Mouse (Mus musculus) stomach, embryonic 15.5 days (tissue): ENCODE measurements around the gene Olfr874. TPM values are rescaled to one million over a fixed set of nuclear protein-coding genes. Genes with fewer than 3 reads are reported as not detected.
"Not testable (repeated sequence)": the region's sequence is repeated elsewhere in the genome, so short reads cannot be mapped to it uniquely, and the experiment has no call there.

ENCODE experiments used
- ATAC-seq: fragments of 200-750 bp; cut with Nextera tagmentation; 2 replicates; pipeline ENCODE4 v1.8.0; 2017; ENCODE audit warnings: low read depth, moderate number of reproducible peaks, moderate TSS enrichment; ENCODE audit not compliant: insufficient read depth, low FRiP score
- H3K27ac ChIP-seq: fragments of 300-500 bp; sonication (generic); 2 replicates; pipeline ENCODE4 v1.5.1; 2015; ENCODE audit warnings: mild to moderate bottlenecking, inconsistent platforms
- H3K27me3 ChIP-seq: fragments of 300-500 bp; sonication (generic); replicated peaks from 2 replicates; pipeline ENCODE4 v1.6.1; 2015; ENCODE audit warnings: inconsistent platforms
- H3K36me3 ChIP-seq: fragments of 300-500 bp; sonication (generic); 2 replicates; pipeline ENCODE4 v1.6.1; 2015; ENCODE audit warnings: inconsistent platforms
- H3K4me1 ChIP-seq: fragments of 300-500 bp; sonication (generic); 2 replicates; pipeline ENCODE4 v1.6.1; 2015; ENCODE audit warnings: inconsistent platforms
- H3K4me2 ChIP-seq: fragments of 300-500 bp; sonication (generic); 2 replicates; pipeline ENCODE4 v1.6.1; 2015; ENCODE audit warnings: mild to moderate bottlenecking, inconsistent platforms
- H3K4me3 ChIP-seq: fragments of 300-500 bp; sonication (generic); replicated peaks from 2 replicates; pipeline ENCODE4 v1.5.1; 2015; ENCODE audit warnings: inconsistent platforms
- H3K9ac ChIP-seq: fragments of 300-500 bp; sonication (generic); 2 replicates; pipeline ENCODE4 v1.6.1; 2015; ENCODE audit warnings: inconsistent platforms
- H3K9me3 ChIP-seq: fragments of 300-500 bp; sonication (generic); 2 replicates; pipeline ENCODE4 v1.6.1; 2016; ENCODE audit warnings: inconsistent platforms
- WGBS: fragments of 180-500 bp; shearing (Covaris S2); methylation state at CpG from one replicate; pipeline ENCODE4 v1.1.7; 2015; 5-methylcytosine and 5-hydroxymethylcytosine counted together
- polyA plus RNA-seq: library from polyadenylated mRNA; unstranded; fragments of >200 nt; fragmentation: Nextera tagmentation; extraction: Ambion mirVana; gene quantifications from 2 replicates; pipeline ENCODE4 v1.2.1, GENCODE M21; 2015

Gene Olfr874
- polyA plus RNA-seq, 1 experiment from 2014 or later, result not detected

- not testable (repeated sequence) for H3K4me2 ChIP-seq, H3K9me3 ChIP-seq, H3K36me3 ChIP-seq, ATAC-seq, H3K4me1 ChIP-seq, H3K27me3 ChIP-seq, H3K27ac ChIP-seq, H3K9ac ChIP-seq, H3K4me3 ChIP-seq
- WGBS, result 62% methylated on average over 11 of the region's 15 CpGs
Measured at GRCm38 (mm10) chr9:37783394-37784387, 38.8 kb downstream of the Olfr874 start.

GRCm38 (mm10) chr9:37786411-37786810 lies 41.5 kb downstream of the Olfr874 start:
- ATAC-seq, result no peak
- Histone ChIP-seq H3K36me3 (no peaks in the 10 kb centered on the region), H3K4me2 (no peak overlapping the region), H3K4me1 (peaks cover 5% of the 10 kb centered on the region), H3K9me3 (no peaks in the 10 kb centered on the region), H3K9ac (no peak overlapping the region), H3K27ac (no peak overlapping the region), H3K27me3 (no peaks in the 10 kb centered on the region), H3K4me3 (no peak overlapping the region)
- WGBS, result 68% methylated on average over 2 of the region's 2 CpGs

Other genes starting within 250 kb of the Olfr874 start
- gene Esam, start 217.0 kb upstream of the Olfr874 start, polyA plus RNA-seq, result 55.3 and 56.1 TPM in 2 replicates
- gene Vsig2, start 205.9 kb upstream of the Olfr874 start, polyA plus RNA-seq, result 47.6 and 57.6 TPM in 2 replicates
- 6.6 and 6.9 TPM in 2 replicates for gene Nrgn, start 192.2 kb upstream of the Olfr874 start, polyA plus RNA-seq
- 11.1 and 12.5 TPM in 2 replicates for gene Siae, start 189.4 kb upstream of the Olfr874 start, polyA plus RNA-seq
- 4.1 and 6.0 TPM in 2 replicates for gene Spa17, start 131.4 kb upstream of the Olfr874 start, polyA plus RNA-seq
- 139 and 152 TPM in 2 replicates for gene Tbrg1, start 87.8 kb upstream of the Olfr874 start, polyA plus RNA-seq
- not detected in 2 replicates for gene Panx3, start 75.9 kb upstream of the Olfr874 start, polyA plus RNA-seq
- gene Olfr160, start 28.9 kb upstream of the Olfr874 start, polyA plus RNA-seq, result not detected in 2 replicates
- not detected in 2 replicates for gene Olfr875, start 26.8 kb downstream of the Olfr874 start, polyA plus RNA-seq
- gene Olfr876, start 57.9 kb downstream of the Olfr874 start, polyA plus RNA-seq, result not detected in 2 replicates
- not detected in 2 replicates for gene Olfr877, start 109.2 kb downstream of the Olfr874 start, polyA plus RNA-seq
- gene Olfr145, start 151.6 kb downstream of the Olfr874 start, polyA plus RNA-seq, result not detected in 2 replicates
- gene Olfr878, start 172.7 kb downstream of the Olfr874 start, polyA plus RNA-seq, result not detected in 2 replicates
- gene Olfr881, start 246.7 kb downstream of the Olfr874 start, polyA plus RNA-seq, result not detected in 2 replicates